Mouse (Mus musculus) small intestine, adult 2 months (tissue): ENCODE data around the gene Alcam.

Experiments
- CTCF ChIP-seq: fragments of 200-500 bp; IDR thresholded peaks from 2 replicates; pipeline ENCODE4 v1.5.1; 2012; ENCODE audit warnings: low read depth, mild to moderate bottlenecking, control low read depth, inconsistent platforms, low read length, moderate library complexity, mixed read lengths; ENCODE audit not compliant: insufficient replicate concordance, insufficient read length; ENCODE audit errors: extremely low read depth
- POLR2A ChIP-seq: fragments of 200-500 bp; IDR thresholded peaks from 2 replicates; pipeline ENCODE4 v1.6.1; 2012; ENCODE audit warnings: low read depth, mild to moderate bottlenecking, control low read depth, inconsistent platforms, low read length, moderate library complexity

DNA sequence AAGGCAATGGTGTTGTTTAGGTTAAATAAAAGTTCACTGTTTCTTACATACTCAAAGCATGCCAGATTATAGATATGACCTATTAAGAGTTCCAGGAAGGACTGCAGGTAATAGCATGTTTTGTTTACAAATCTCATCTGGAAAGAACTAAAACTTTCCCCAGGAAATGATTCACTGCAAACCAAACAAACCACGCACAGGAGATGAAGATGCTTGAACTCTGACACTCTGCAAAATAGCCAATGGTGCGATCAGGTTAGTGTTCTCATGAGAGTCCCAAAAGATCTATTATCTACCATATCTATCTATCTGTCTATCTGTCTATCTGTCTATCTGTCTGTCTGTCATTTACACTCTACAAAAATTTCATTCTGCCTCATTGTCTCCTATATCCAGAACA, 124.5 kb downstream of the Alcam start:
- TF ChIP-seq POLR2A (no peak), CTCF (no peak)
